30 mouse cellular contexts compared by ENCODE assay signal in genomic region chr2:156543804-156544203, GRCm38 (mm10).
"Had no signal": no experiment of that assay in that cellular context is flagged by ENCODE, and none has a peak within 500 bp of the region (broad histone marks: within the 10 kb centered on the region; RNA-seq: fewer than 3 reads in every experiment).

No protein-coding gene starts in this region.

- H3K4me3 ChIP-seq: limb, embryonic 10.5 days; limb, embryonic 12.5 days; limb, embryonic 13.5 days; limb, embryonic 15.5 days; liver, embryonic 12.5 days; liver, embryonic 13.5 days; liver, embryonic 15.5 days; lung, embryonic 15.5 days; megakaryocyte, embryonic 14.5 days; midbrain, embryonic 10.5 days; midbrain, embryonic 12.5 days; midbrain, embryonic 13.5 days; midbrain, embryonic 15.5 days; myocyte; neural tube, embryonic 12.5 days had no signal

- H3K9ac ChIP-seq: limb, embryonic 12.5 days; limb, embryonic 13.5 days; limb, embryonic 15.5 days; liver, embryonic 12.5 days; liver, embryonic 13.5 days; liver, embryonic 14.5 days; liver, embryonic 15.5 days; liver, postnatal 0 days; lung, embryonic 14.5 days; lung, embryonic 15.5 days; midbrain, embryonic 12.5 days; midbrain, embryonic 13.5 days; midbrain, embryonic 15.5 days; neural tube, embryonic 12.5 days had no signal

- H3K9me3 ChIP-seq: limb, embryonic 10.5 days; limb, embryonic 12.5 days; limb, embryonic 13.5 days; limb, embryonic 15.5 days; liver, embryonic 12.5 days; liver, embryonic 13.5 days; liver, embryonic 15.5 days; lung, embryonic 15.5 days; megakaryocyte, embryonic 14.5 days; midbrain, embryonic 10.5 days; midbrain, embryonic 12.5 days; midbrain, embryonic 13.5 days; midbrain, embryonic 15.5 days; neural tube, embryonic 12.5 days had no signal

- H3K36me3 ChIP-seq: limb, embryonic 10.5 days; liver, embryonic 12.5 days; liver, embryonic 13.5 days; liver, embryonic 15.5 days; lung, embryonic 15.5 days; neural tube, embryonic 12.5 days had no signal

- H3K27ac ChIP-seq: limb, embryonic 10.5 days; limb, embryonic 12.5 days; limb, embryonic 13.5 days; limb, embryonic 15.5 days; liver, embryonic 12.5 days; liver, embryonic 13.5 days; liver, embryonic 14.5 days; liver, embryonic 15.5 days; lung, embryonic 15.5 days; macrophage; midbrain, embryonic 10.5 days; midbrain, embryonic 12.5 days; midbrain, embryonic 13.5 days; midbrain, embryonic 15.5 days; neural tube, embryonic 12.5 days had no signal

- DNase-seq: left cerebral cortex, postnatal 4 days; liver; liver, embryonic 13.5 days; liver, postnatal 0 days; lung, adult 18-20 months; lung, adult 2 months; lung, embryonic 14.5 days; lung, postnatal 10 days; lung, postnatal 14 days; lung, postnatal 36 days; lung, postnatal 4 days; midbrain, embryonic 14.5 days had no signal

- H3K4me2 ChIP-seq: limb, embryonic 12.5 days; limb, embryonic 13.5 days; limb, embryonic 15.5 days; liver, embryonic 11.5 days; liver, embryonic 12.5 days; liver, embryonic 13.5 days; liver, embryonic 15.5 days; lung, embryonic 14.5 days; lung, embryonic 15.5 days; midbrain, embryonic 11.5 days; midbrain, embryonic 12.5 days; midbrain, embryonic 13.5 days; midbrain, embryonic 15.5 days; neural tube, embryonic 12.5 days had no signal

- H3K27me3 ChIP-seq: limb, embryonic 12.5 days; limb, embryonic 13.5 days; limb, embryonic 15.5 days; liver, embryonic 13.5 days; liver, embryonic 15.5 days; lung, embryonic 15.5 days; midbrain, embryonic 12.5 days; midbrain, embryonic 13.5 days; midbrain, embryonic 15.5 days; neural tube, embryonic 12.5 days had no signal
